Mouse (Mus musculus) T-helper 17 cell (primary cell): ENCODE data around the gene Ccer1.

Experiments
- in situ Hi-C, 2 experiments: fragments of 300-600 bp; cut with MboI, MseI; formaldehyde crosslinking; loops; 1 replicate in 1 of 2; 2 replicates in 1 of 2; pipeline ENCODE4 v1.15.1; 2025; ENCODE audit warnings: high pct_unique_total_duplicates in 2 of 2

The Ccer1 gene

GRCm38 (mm10) chr10:97726655-97727054 lies 33.8 kb downstream of the Ccer1 start, which contains the start of gene C030005K15Rik:
Gene C030005K15Rik, minus strand, starts transcription at chr10:97726755.
- in situ Hi-C loops: loop anchor here in 1 of 2 experiments (25.0 kb wide), 1 partner anchor 1361 kb away; no protein-coding TSS in a partner anchor
